ENCODE assay signal across 24 mouse cellular contexts in genomic region chr6:55347711-55348571, GRCm38 (mm10). TPM values are rescaled to one million over a fixed set of nuclear protein-coding genes. Genes with fewer than 3 reads are reported as not detected.
DNase-seq lines count a peak whose midpoint lies in the region; ATAC-seq and TF ChIP-seq lines count a peak whose summit lies in the region.
"Had no signal": no experiment of that assay in that cellular context is flagged by ENCODE, and none has a peak within 500 bp of the region (broad histone marks: within the 10 kb centered on the region; RNA-seq: fewer than 3 reads in every experiment).

No protein-coding gene starts in this region.

- TF ChIP-seq EP300 in lung, postnatal 0 days (IDR thresholded peaks at IDR 0.05): no peak

- H3K4me2 ChIP-seq in lung, postnatal 0 days (replicated peaks; ENCODE audit: low read depth, low read length): no peak overlapping the region
- peak overlapping the region; percentile 33 for H3K4me2 ChIP-seq in liver, embryonic 13.5 days
- H3K4me2 ChIP-seq: forebrain, embryonic 15.5 days; heart, embryonic 13.5 days had no signal

- no peak for ATAC-seq in lung, postnatal 0 days
- ATAC-seq in liver, embryonic 13.5 days (ENCODE audit: low read depth): peak; percentile 82
- ATAC-seq: CD4-positive, CD25-positive, alpha-beta regulatory T cell, adult 4 months; forebrain, embryonic 15.5 days; hindbrain, embryonic 16.5 days; intestine, embryonic 16.5 days had no signal

- no peak overlapping the region for H3K9ac ChIP-seq in lung, postnatal 0 days (replicated peaks; ENCODE audit: low read depth)
- H3K9ac ChIP-seq in liver, embryonic 13.5 days: peak overlapping the region; percentile 37; the same call in 1 of the 2 replicates
- H3K9ac ChIP-seq: forebrain, embryonic 15.5 days; heart, embryonic 13.5 days had no signal

- TF ChIP-seq CTCF in lung, postnatal 0 days (IDR thresholded peaks at IDR 0.05): no peak

- H3K4me1 ChIP-seq in lung, postnatal 0 days (ENCODE audit: insufficient read depth, low read depth, low read length): no peaks in the 10 kb centered on the region
- peaks cover 69% of the 10 kb centered on the region for H3K4me1 ChIP-seq in liver, embryonic 13.5 days (replicated peaks)
- H3K4me1 ChIP-seq: embryonic facial prominence, embryonic 10.5 days; forebrain, embryonic 15.5 days had no signal

- peak overlapping the region; percentile 59; the same call in 1 of the 2 replicates for H3K27ac ChIP-seq in lung, postnatal 0 days (ENCODE audit: low read length)
- H3K27ac ChIP-seq in liver, embryonic 13.5 days: peak overlapping the region; percentile 51
- H3K27ac ChIP-seq: embryonic facial prominence, embryonic 10.5 days; forebrain, embryonic 15.5 days; heart, embryonic 13.5 days had no signal

- H3K9me3 ChIP-seq in lung, postnatal 0 days (ENCODE audit: low read length): no peaks in the 10 kb centered on the region
- no peaks in the 10 kb centered on the region for H3K9me3 ChIP-seq in liver, embryonic 13.5 days (replicated peaks)
- H3K9me3 ChIP-seq: forebrain, embryonic 15.5 days had no signal

- intact Hi-C loops in gastrocnemius, postnatal 14 days (cut with DNase I; ENCODE audit: low total_unique reads): no loop called here

- H3K27me3 ChIP-seq in lung, postnatal 0 days (replicated peaks; ENCODE audit: insufficient read depth, low read length): no peaks in the 10 kb centered on the region
- H3K27me3 ChIP-seq in liver, embryonic 13.5 days: no peaks in the 10 kb centered on the region
- H3K27me3 ChIP-seq: forebrain, embryonic 15.5 days had no signal

- peaks cover 9% of the 10 kb centered on the region; the same call in 1 of the 2 replicates for H3K36me3 ChIP-seq in lung, postnatal 0 days (ENCODE audit: insufficient read depth, low read length)
- H3K36me3 ChIP-seq in liver, embryonic 13.5 days: 0 out of 2 replicates have a peak, but pooled peaks cover 13% of the 10 kb centered on the region
- H3K36me3 ChIP-seq: embryonic facial prominence, embryonic 10.5 days; forebrain, embryonic 15.5 days; heart, embryonic 13.5 days had no signal

- WGBS in lung, postnatal 0 days: 83% methylated on average over 5 of the region's 5 CpGs
- 37% methylated on average over 5 of the region's 5 CpGs for whole genome bisulfite sequencing in liver, embryonic 13.5 days (ENCODE audit: insufficient replicate concordance)

- peak; percentile 4 for DNase-seq in gastrocnemius, postnatal 10 days
- DNase-seq in gastrocnemius, postnatal 14 days: no peak
- DNase-seq in lung, postnatal 0 days (ENCODE audit: low spot score): no peak
- no peak for DNase-seq in lung, postnatal 36 days
- no peak for DNase-seq in liver, embryonic 13.5 days
- DNase-seq in MN1 (ENCODE audit: low spot score): no peak
- DNase-seq in frontal cortex, postnatal 14 days (ENCODE audit: low spot score in 2 of 2): no peak
- DNase-seq: adrenal gland, postnatal 25 days; cerebellum, adult 11-12 months; kidney, postnatal 25 days; lung, postnatal 10 days; thymus, postnatal 14 days had no signal

- no peak overlapping the region for H3K4me3 ChIP-seq in lung, postnatal 0 days (ENCODE audit: low read depth, low read length)
- H3K4me3 ChIP-seq in liver, embryonic 13.5 days (replicated peaks): no peak overlapping the region
- H3K4me3 ChIP-seq: embryonic facial prominence, embryonic 10.5 days; forebrain, embryonic 15.5 days; heart, embryonic 13.5 days had no signal

RNA-seq across cellular contexts. Expression of gene Aqp1, which starts 11.7 kb away (rescaled TPM):
- 100 to 1,000 TPM; 127 to 167 TPM for total RNA-seq in gastrocnemius, postnatal 10 days (2021)
- 100 to 1,000 TPM; 175 to 307 TPM for total RNA-seq in gastrocnemius, postnatal 14 days (2021)
- 514 and 711 TPM in 2 replicates for polyA plus RNA-seq in lung, postnatal 0 days (2015; fragmentation: Nextera tagmentation; extraction: Ambion mirVana)
- 41.7 and 45.2 TPM in 2 replicates for polyA plus RNA-seq in liver, embryonic 13.5 days (2015; fragmentation: Nextera tagmentation; extraction: Ambion mirVana)
- polyA plus RNA-seq: CD4-positive, CD25-positive, alpha-beta regulatory T cell, adult 4 months had no signal

RNA-seq across cellular contexts. Expression of gene Ghrhr, which starts 28.2 kb away (rescaled TPM):
- total RNA-seq in gastrocnemius, postnatal 10 days (2021): not detected
- total RNA-seq in gastrocnemius, postnatal 14 days (2021): not detected
- 0.12 TPM in 1 of 2 replicates, not detected in the other for polyA plus RNA-seq in lung, postnatal 0 days (2015; fragmentation: Nextera tagmentation; extraction: Ambion mirVana)
- polyA plus RNA-seq in liver, embryonic 13.5 days (2015; fragmentation: Nextera tagmentation; extraction: Ambion mirVana): 0.06 and 0.08 TPM in 2 replicates
- total RNA-seq: adrenal gland, postnatal 25 days; ES-E14; heart, postnatal 25 days; layer of hippocampus, adult 8-10 months; left cerebral cortex, postnatal 25 days; midbrain, postnatal 0 days had no signal
- polyA plus RNA-seq: CD4-positive, CD25-positive, alpha-beta regulatory T cell, adult 4 months; embryonic facial prominence, embryonic 10.5 days; forebrain, embryonic 15.5 days; heart, embryonic 13.5 days; hindbrain, embryonic 16.5 days; limb, embryonic 14.5 days; midbrain, postnatal 0 days had no signal
